Mouse (Mus musculus): ENCODE data around the gene Rhou.

Rhou gene

DNA sequence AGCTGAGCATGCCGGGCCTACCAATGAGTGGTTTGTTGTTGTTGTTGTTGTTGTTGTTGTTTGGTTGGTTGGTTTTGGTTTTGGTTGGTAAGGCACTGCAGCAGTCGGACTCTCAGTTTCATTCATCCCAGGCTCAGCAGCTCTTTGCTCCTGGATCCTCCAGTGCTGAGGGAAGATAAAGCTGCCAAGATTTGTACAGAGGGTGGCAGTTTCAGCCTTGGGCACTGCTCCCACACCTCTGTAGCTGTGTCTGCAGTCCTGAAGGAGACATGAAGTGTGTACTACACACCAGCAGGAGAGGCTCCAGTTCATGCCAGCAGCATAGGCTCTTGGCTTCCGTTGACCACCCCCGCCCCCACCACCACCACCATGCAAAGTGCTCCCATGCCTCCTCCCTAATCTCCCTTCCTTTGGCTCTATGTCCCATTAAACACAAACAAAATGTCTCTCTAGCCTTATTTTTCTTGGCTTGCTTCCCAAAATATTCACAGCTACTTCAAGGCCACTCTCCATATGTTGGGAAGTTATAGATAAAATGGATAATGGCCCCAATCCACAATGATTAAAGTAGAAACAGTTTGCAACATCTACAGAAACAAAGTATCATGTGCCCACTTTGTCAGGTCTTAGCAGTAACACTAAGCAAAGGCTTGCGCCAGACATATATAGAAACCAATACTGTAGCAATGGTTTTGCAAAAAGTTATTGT is 2.2 kb upstream of the Rhou start:
- no peak for DNase-seq (ENCODE audit: low spot score)

DNA sequence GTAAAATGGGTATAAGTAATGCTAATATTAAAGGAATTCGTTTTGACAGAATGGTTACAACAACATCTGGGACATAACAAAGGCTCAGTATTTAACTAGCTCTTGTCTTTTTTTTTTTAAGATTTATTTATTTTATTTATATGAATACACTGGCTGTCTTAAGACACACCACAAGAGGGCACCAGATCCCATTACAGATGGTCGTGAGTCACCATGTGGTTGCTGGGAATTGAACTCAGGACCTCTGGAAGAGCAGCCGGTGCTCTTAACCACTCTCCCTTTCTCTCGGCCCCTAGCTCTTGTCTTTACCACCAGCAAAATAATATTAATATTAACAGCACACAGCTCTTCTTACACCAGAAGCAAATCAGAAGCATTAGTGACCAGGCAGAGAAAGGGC is 1.1 kb upstream of the Rhou start:
- DNase-seq (ENCODE audit: low spot score) = no peak

DNA sequence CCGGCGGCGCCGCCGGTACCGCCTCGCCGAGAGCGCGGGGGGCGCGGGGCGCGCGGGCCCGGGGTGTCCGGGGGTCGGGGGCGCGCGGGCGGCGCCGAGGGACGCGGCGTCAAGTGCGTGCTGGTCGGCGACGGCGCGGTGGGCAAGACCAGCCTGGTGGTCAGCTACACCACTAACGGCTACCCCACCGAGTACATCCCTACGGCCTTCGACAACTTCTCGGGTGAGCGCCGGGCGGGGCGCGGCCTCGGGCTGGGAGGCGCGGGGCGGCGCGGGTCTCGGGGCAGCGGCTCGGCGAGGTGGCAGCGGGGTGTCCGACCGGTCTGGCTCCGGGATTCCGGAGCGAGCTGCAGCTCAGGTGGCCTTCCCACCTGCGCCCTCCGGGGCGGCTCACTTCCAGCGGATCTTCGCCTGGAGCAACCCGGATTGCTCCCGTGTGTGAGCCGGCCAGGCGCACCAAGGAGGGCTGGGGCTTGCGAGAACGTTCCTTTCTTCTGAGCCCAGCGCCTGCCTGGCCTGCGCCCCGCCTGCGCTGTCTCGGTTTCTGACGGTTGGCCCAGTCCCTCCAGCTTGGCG is 353 bp downstream of the Rhou start:
- no peak for DNase-seq (ENCODE audit: low spot score)

DNA sequence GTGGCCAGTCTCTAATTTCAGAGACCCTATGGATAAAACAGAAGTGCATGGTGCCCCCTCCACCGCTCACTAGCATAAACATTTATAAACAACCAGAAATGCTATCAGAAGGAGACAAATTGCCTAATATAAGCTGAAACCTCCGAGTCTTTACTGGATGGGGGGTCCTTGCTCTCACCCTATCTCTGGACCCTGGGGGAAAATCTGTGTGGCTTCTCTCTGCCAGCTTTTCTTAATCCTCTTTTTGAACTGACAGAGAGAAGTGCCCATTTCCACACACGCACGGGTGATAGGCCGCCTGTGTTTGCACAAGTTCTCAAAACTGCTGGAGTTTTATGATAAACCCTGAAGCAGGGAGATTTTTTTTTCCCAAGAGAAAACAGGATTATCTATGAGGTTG is 1.0 kb downstream of the Rhou start:
- DNase-seq (ENCODE audit: low spot score) = no peak

DNA sequence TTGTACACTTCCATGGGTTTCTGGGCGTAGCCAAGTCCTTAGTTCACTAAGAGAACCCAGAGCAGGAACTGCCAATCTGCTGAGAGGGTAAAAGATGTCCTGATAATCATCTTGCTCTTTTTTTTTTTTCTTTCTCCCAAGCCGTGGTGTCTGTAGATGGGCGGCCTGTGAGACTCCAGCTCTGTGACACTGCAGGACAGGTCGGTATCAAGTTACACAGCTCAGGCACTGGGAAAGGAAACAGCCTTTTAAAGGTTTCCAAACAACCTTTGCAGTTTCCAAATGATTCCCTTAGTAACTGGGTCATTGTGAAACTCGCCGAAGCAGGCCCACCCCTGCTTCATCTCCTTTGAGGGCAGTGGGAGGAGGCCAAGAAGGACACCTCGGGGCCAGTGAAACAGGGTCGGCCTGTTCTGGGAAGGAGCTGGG is 1.6 kb downstream of the Rhou start:
- no peak for DNase-seq (ENCODE audit: low spot score)

DNA sequence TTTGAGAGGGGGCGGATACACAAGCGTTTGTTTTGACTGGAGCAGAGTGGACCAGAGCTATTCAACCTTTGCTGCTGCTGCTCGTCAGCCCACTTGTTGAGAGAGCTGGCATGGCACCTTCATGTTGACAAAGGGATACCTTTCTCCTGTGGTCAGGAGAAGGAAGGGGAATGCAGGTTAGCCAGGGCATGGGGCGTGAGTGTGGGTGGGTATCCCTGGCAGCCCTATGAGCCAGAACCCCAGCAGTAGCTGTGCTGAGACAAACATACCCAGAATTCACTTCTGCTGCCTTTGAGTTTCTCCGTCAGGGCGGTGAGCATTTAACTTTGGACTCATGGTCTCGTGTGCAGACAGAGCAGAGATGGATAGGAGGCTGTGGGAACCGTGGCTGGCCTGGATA is 4.1 kb downstream of the Rhou start:
- no peak for DNase-seq (ENCODE audit: low spot score)

DNA sequence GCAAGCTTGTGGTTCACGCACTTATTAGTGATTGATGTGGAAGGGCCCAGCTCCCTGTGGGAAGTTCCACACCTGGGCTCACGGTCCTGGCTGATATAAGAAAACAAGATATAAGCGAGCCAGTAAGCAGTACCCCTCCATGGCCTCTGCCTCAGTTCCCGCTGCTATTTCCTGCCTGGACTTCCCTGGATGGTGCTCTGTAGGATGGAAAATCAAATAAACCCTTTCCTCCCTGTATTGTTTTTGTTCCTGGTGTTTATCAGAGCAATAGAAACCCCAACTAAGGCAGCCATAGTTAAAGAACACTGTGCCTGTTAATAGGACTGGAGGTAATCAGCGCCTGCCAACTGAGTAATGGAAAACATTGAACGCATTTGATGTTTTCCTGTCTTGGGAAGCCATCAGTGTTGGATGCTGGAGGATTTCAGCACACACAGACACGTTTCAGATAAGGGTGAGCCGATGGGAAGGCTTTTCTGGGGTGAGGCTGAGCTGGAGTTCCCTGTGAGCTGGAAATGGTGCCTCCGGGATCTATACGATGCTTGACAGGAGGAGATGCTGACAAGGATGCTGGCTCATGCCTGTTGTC is 5.8 kb downstream of the Rhou start:
- DNase-seq (ENCODE audit: low spot score) = no peak

DNA sequence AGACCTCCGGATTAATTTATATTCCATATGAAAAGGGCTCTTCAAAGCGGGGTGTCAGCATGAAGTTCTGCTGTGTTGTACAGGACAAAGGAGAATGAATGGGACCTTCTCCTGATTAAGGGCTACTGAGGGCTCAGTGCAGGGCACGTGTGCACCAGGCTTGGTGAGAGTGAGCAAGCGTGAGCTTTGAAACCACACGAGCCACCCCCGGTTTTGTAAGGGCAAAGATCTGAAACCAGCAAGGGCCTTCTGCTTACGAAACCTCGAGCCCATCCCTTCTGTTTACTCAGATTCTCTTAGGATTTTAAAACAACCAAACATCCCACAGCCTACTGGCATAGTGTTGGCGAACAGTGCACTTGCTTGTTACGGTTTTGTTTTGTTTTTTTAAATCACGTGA is 7.8 kb downstream of the Rhou start:
- no peak for DNase-seq (ENCODE audit: low spot score)

DNA sequence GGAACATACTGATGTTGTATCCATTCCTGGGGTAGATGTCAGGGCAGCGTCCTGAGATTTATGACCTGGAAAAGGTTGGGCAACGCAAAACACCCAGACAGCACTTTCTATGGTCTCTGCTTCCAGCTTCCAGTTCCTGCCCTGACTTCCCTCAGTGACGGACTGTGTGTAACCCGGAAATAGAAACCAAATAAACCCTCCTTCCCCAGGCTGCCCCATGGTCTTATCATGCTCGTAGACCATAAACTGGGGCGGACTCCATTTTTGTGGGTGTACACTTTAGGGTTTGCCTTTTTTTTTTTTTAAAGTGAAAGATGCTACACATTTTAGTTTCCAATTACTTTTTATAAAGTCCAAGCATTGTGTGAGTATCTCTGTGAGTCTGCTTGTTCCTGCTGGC is 11.9 kb downstream of the Rhou start:
- DNase-seq (ENCODE audit: low spot score) = no peak

DNA sequence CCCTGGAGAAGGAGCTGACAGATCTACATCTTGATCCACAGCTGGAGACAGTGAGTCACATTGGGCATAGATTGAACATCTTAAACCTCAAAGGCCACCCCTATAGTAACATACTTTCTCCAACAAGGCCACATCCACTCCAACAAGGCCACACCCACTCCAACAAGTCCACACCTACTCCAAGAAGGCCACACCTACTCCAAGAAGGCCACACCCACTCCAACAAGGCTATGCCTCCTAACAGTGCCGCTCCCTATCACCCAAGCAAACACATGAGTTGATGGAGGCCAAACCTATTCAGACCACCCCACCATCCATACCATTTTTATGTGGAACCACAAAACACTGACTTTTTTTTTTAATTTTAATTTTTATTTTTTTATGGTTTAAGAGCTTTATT is 13.1 kb downstream of the Rhou start:
- no peak for DNase-seq (ENCODE audit: low spot score)

DNA sequence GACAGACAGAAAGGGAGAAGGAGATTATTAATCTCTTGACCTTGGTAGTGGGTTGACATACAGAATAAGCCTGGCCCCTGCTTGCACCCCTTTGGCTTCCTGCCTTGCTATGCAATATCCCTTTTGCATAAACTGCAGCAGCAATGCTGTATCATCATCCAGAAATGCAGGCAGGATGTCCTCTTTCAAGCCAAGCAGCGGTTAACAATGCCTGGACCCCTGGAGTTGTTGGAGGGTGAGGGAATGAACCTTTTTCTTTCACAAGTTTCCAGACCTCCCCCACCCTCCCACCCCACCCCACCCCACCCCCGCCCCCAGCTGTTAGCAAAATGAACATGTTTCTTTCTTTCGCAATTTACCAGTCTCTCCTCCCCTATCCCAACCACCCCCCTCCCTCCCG is 15.0 kb downstream of the Rhou start:
- DNase-seq (ENCODE audit: low spot score) = no peak

DNA sequence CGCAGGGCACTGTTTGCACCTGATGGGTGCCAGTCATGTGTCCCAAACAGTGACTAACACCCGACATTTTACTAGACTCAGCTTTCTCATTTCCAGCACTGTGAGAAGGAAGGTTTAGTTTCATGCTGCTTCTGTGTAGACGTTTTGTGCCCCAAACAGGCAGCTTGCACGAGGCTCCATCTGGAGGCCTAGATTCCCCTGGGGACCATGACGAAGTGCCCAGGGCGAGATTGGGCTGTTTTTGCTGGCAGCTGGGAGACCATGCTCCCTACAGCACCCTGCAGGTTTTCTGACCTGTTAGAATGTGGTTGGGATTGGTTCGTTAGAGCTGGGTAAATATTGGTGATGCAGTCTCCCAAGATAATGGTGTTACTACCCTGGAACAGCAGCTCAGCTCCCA is 17.0 kb downstream of the Rhou start:
- no peak for DNase-seq (ENCODE audit: low spot score)

DNA sequence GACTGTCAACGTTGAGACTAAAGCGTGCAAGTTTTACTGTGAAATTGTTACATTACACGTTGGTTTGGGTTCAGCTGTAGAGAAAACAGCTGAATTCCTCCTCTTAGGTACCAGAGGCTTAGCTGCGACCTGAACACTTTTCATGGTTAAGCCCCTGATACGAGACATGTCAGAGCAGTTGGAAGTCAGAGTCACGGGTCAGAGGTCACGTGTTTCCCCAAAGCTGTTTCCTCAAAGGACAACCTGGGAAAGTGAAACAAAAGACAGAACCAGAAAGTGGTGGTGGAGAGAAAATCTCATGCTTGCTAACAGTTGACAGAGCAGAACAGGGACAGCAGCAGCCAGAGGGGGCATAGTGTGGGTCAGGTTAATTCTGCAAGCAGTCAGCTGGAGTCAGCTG is 17.7 kb downstream of the Rhou start:
- no peak for DNase-seq (ENCODE audit: low spot score)

DNA sequence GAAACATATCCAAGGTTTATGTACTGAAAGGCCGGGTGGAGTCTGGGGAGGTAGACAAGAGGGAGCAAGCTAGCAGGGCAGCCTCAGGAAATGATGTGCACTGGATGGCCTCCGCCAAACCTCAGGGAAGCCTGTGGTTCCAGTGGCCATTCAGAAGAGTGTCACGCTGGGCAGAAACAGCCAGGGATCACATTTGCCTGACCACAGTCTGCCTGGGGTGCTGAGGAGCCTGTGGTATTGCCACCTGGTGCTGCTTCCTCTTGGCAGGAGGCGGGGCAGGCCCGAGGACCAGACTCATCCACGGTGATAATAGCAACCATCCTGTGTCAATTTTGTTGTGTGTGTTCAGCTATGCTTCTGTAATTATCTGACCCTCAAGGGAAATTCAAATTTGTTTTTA is 18.9 kb downstream of the Rhou start:
- no peak for DNase-seq (ENCODE audit: low spot score)

DNA sequence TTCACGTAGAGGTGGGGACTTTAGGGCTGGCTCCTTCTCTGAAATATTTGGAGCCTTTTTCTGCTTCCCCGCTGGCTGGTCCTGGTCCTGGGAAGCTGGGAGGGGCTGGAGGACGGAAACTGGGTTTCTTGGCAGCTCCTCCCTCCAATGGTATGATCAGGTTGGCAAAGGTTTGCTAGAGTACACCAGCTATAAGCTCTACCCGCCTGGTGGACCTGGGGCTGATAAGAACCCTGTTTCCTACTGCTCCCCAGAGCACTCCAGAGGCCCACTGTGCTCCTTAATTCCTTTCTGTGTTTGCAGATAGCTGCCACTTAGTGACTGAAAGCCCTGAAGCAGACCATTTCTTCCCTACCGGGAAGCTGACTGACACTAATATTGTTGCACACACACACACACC is 21.9 kb downstream of the Rhou start:
- DNase-seq (ENCODE audit: low spot score) = no peak

DNA sequence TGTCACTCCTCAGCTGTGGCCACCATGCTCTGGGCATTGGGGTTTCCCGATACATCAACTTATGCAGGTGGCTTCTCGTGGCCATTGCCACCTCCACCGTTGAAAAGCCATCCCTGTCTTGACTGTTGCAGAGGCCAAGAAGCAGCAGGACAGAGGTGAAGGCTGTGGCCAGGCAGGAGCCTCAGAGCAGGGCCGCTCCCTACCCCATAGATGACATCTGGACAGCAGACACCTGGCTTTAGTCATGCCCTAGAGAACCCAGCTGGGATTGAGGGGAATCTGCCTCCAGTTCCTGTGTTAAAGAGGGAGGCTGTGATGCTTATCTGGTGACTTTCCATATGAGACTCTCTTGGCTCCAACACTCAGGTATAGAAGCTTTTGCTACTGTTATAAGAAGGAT is 24.7 kb downstream of the Rhou start:
- no peak for DNase-seq (ENCODE audit: low spot score)

DNA sequence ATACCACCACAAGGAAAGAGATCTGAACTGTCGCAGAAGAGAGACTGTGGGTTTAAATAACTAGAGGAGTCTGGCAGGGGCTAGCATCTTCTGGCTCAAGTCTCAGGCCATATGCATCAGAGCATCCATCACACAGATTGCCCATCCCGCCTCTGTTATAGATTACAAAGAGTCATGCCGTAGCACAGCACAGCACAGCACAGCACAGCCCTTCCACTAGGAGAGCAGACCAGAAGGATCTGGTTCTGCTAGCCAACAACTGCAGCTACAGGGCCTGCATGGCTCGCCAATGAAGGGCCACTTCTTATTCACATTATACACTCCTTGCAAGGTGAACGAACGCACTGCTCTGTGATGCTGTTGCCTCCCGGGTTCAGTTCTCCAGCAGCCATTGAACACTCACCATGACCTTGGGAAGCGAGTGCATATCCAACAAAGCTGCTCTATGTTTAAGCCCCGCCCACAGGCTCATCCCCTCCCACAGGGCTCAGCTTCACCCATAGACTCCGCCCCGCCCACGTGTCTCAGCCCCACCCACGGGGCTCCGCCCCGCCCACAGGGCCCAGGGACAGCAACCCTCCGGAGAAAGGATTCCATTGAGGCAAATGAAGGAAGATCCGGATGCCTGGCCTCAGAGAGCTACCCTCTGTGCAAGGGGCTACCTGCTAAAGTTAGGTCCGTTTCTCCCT is 28.5 kb downstream of the Rhou start:
- no peak for DNase-seq (ENCODE audit: low spot score)

DNA sequence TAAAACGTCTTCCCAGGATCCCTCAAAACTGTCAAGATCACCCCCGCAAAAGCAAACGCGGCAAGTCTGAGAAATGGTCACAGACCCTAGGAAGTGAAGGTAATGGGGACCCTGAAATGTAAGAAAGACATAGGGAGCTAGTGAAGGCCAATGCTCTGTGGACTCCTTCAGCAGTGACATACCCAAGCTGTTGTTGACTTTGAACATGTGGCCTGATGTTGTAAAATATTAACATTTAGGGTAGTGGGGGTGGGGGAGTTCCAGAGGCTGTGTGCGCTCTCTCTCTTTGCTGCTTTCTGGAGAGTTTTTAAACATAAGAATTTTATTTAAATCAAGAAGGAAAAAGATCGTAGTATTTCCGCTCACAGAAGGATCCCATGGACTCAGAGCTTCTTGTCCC is 29.6 kb downstream of the Rhou start:
- no peak for DNase-seq (ENCODE audit: low spot score)

DNA sequence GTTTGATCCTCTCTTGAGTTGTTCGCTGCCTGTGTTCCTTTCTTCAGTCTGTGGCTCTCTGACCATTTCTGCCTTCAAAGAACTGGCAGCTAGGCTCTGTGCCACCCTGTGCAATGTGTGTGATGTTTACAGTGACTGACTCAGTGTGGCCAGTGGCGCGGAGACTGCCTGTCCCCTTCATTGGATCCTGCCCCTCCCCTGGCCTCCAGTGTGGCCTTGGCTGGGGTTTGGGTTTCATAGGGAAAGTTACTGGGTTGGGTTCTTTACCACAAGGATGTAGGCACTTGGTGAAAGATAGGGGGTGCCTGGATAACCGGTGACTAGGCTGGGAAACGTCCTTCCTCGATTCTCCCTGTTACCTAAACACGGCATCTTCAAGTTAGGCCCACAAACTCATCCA is 31.1 kb downstream of the Rhou start:
- no peak for DNase-seq (ENCODE audit: low spot score)

DNA sequence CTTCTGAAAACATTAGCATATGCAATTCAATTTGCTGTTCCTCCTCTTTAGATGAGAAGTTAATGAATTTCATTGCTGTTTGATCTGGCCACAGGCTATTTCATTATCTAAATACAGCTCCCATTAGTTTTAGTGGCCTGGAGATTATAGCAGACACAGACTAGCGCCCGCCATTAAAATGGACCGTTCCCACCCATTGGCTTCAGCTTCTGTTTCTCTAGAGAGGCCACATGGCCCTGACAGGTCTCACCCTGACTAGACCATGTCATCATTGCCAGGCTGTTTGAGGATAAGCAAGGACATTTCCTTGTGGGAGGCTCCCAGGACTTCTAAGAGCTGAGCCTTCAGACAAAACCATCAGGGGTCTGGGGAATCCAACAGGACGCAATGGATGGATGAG is 31.7 kb downstream of the Rhou start:
- DNase-seq (ENCODE audit: low spot score) = no peak

DNA sequence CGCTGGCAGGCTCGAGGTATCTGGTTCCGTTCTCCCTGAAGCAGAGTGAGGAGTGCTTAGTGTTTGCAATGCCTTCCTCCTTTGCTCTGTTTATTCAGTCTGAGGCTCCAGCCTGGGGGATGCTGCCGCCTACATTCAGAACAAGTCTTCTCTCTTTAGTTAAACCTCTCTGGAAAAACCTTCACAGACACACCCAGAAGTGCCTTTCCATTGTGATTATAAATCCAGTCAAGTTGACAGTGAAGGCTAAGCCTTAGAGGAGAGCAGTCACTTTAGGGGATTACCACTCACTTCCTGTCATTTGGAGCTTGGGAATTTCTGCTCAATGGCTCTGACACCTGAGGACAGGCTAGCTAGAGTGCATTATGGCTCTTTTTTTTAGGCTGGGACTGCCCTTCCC is 34.1 kb downstream of the Rhou start:
- no peak for DNase-seq (ENCODE audit: low spot score)

DNA sequence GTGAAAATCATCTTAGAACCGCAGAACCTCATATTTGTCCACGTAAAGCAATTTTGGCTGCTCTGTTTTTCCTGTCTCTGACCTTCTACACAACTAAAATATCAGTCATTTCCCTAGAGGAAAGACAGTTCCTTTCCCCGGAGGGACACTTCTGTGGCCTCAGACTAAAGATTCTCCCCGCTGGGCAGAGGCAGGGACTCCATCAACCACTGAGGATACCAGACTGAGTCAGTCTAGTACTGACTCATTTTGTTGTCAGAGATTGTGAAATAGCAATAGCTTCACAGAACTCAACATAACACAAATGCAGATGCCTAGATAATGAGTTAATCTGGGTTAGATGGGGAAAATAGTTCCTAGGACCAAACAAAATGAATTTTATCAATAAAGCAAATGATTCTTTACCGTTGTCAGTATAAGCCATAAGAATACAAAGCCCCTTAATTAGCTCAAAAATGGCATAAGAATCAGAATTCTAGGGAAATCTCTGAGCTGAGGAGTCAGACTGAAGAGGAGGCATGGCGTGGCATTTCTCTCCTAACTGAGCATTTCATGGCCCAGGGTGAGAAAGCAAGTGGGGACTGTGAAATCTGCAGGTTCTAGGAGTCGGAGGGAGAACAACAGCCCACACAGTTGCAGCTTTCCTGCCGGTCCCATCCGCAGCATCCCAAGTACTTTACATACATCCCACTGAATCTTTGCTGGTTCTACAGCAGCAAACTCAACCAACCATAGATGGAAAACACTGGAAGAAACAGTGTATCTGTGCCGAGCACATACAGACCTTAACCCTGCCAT is 38.6 kb downstream of the Rhou start:
- DNase-seq (ENCODE audit: low spot score) = no peak

DNA sequence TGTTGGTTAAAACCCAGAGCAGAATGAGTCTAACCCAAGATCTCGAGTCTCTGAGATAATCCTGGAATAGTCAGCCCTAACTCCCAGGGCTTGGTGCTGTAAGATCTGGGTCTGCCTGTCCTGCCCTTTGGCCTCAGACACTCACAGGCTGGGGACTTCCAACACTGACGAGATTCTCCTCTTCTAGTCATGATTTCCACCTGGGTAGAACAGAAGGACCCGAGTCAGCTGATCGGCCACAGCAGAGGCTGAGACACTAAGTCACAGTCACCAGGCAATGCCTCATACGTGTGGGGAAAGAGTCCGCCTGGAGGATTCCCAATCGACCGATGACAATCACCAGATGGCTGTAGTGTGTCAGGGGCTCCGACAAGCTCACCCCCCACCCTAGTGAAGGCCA is 42.4 kb downstream of the Rhou start:
- no peak for DNase-seq (ENCODE audit: low spot score)

All from T-cell, adult 2 months (primary cell).